Mouse (Mus musculus): ENCODE measurements at regions not wholly inside any gene's neighbourhood (a gene's known extent, or its start where the extent isn't known, plus 50 kb on each side); places are given as distances from the start of the nearest gene placed in this dataset.

DNA sequence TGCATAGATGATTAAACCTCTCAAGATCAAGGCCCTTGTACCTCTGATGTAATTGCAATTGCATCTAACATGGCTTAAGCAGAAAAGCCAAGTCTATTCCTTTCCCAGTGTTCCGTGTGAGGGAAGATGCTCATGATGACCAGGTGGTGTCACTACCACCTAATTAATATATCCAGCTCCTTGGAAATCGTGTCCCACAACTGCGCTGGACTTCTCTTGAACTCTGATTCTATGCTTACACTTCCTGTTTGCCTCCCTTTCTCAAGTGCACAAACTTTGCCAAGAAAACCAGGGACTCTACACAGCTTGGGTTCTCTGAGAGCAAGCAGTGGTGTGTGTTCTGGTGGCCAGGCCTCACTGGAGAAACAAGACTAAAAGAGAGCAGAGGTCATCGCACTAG, 58.0 kb upstream of the Slc1a1 start:
- H3K79me2 ChIP-seq (ENCODE audit: control insufficient read depth, insufficient read depth, low read length, poor library complexity): no peaks in the 10 kb centered on the region
- H3K27me3 ChIP-seq (ENCODE audit: control insufficient read depth in 1 of 2, insufficient read depth in 2 of 2, low read length in 2 of 2): no peaks in the 10 kb centered on the region; a peak in 1 of 4 replicates
- H3K36me3 ChIP-seq (ENCODE audit: control insufficient read depth in 1 of 2, insufficient read depth in 2 of 2, low read length in 2 of 2): no peaks in the 10 kb centered on the region
- H3K27ac ChIP-seq (ENCODE audit: control insufficient read depth, low read depth, low read length): no peak overlapping the region
- no peak for DNase-seq (ENCODE audit: low read depth, low spot score)
- TF ChIP-seq CTCF (IDR thresholded peaks at IDR 0.05 in 2 of 3, conservative IDR thresholded peaks at IDR 0.05 in 1 of 3; ENCODE audit: control insufficient read depth in 1 of 3, insufficient read depth in 1 of 3, low read depth in 2 of 3, low read length in 3 of 3, poor library complexity in 1 of 3, severe bottlenecking in 1 of 3) (0 out of 6 replicates have a peak, but pooled peaks of 1 of the 3 experiments have one; percentile 21), EP300 (IDR thresholded peaks at IDR 0.05; ENCODE audit: low read depth in 1 of 2, low read length in 2 of 2) (no peak), JUND (IDR thresholded peaks at IDR 0.05; ENCODE audit: low read depth, low read length) (no peak), RAD21 (IDR thresholded peaks at IDR 0.05; ENCODE audit: low read depth, low read length) (peak; percentile 34), MEF2A (IDR thresholded peaks at IDR 0.05; ENCODE audit: extremely low read depth, insufficient replicate concordance, low read depth, low read length, poor library complexity, severe bottlenecking) (no peak), BHLHE40 (IDR thresholded peaks at IDR 0.05; ENCODE audit: borderline replicate concordance, low read depth, low read length) (no peak), GABPA (IDR thresholded peaks at IDR 0.05; ENCODE audit: low read depth, low read length) (no peak), E2F4 (IDR thresholded peaks at IDR 0.05; ENCODE audit: borderline replicate concordance, low read depth, low read length) (no peak), MAFK (IDR thresholded peaks at IDR 0.05; ENCODE audit: borderline replicate concordance, low read depth, low read length) (no peak), SMC3 (IDR thresholded peaks at IDR 0.05; ENCODE audit: low read depth, low read length) (0 out of 2 replicates have a peak, but pooled peaks have one; percentile 19), CHD1 (IDR thresholded peaks at IDR 0.05; ENCODE audit: low read depth, low read length) (no peak), MYB (IDR thresholded peaks at IDR 0.05; ENCODE audit: low read depth, low read length) (no peak), SIN3A (IDR thresholded peaks at IDR 0.05; ENCODE audit: low read length) (no peak)
- no peak overlapping the region for H3K4me3 ChIP-seq (ENCODE audit: control insufficient read depth in 1 of 2, insufficient read depth in 1 of 2, low read depth in 2 of 2, low read length in 2 of 2)
- no peaks in the 10 kb centered on the region for H3K9me3 ChIP-seq (replicated peaks; ENCODE audit: insufficient read depth, low read length)
- no peaks in the 10 kb centered on the region for H3K4me1 ChIP-seq (ENCODE audit: control insufficient read depth in 1 of 2, insufficient read depth in 2 of 2, low read length in 2 of 2)
- H3K9ac ChIP-seq (ENCODE audit: control insufficient read depth, low read depth, low read length, poor library complexity, severe bottlenecking): no peak overlapping the region

DNA sequence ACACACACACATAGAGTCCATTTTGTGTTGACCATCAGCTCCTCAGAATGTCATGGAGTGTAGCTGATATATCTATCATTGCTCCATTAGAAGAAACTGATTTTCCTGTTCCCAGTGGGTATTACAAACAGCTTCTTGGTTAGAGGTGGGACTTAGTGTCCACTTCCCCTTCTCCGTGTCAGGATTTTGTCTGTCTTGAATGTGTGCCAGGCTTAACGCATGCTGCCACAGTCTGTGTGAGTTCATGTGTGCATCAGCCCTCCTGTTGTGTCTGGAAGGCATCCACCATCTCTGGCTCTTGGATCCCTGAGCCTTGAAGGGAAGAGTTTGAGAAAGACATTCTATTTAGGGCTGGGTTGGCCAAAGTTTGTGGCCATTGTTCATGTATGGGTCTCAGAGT, 57.2 kb upstream of the Slc1a1 start:
- Histone ChIP-seq H3K79me2 (ENCODE audit: control insufficient read depth, insufficient read depth, low read length, poor library complexity) (no peaks in the 10 kb centered on the region), H3K4me3 (ENCODE audit: control insufficient read depth in 1 of 2, insufficient read depth in 1 of 2, low read depth in 2 of 2, low read length in 2 of 2) (no peak overlapping the region), H3K9me3 (replicated peaks; ENCODE audit: insufficient read depth, low read length) (no peaks in the 10 kb centered on the region), H3K9ac (ENCODE audit: control insufficient read depth, low read depth, low read length, poor library complexity, severe bottlenecking) (no peak overlapping the region), H3K27me3 (ENCODE audit: control insufficient read depth in 1 of 2, insufficient read depth in 2 of 2, low read length in 2 of 2) (no peaks in the 10 kb centered on the region; a peak in 1 of 4 replicates), H3K36me3 (ENCODE audit: control insufficient read depth in 1 of 2, insufficient read depth in 2 of 2, low read length in 2 of 2) (no peaks in the 10 kb centered on the region), H3K4me1 (ENCODE audit: control insufficient read depth in 1 of 2, insufficient read depth in 2 of 2, low read length in 2 of 2) (no peaks in the 10 kb centered on the region), H3K27ac (ENCODE audit: control insufficient read depth, low read depth, low read length) (no peak overlapping the region)
- no peak for DNase-seq (ENCODE audit: low read depth, low spot score)
- no peak for TF ChIP-seq MAFK (IDR thresholded peaks at IDR 0.05; ENCODE audit: borderline replicate concordance, low read depth, low read length)
- TF ChIP-seq HCFC1 (IDR thresholded peaks at IDR 0.05; ENCODE audit: low read depth, low read length): no peak
- no peak for TF ChIP-seq MAX (IDR thresholded peaks at IDR 0.05; ENCODE audit: low read length)
- TF ChIP-seq SMC3 (IDR thresholded peaks at IDR 0.05; ENCODE audit: low read depth, low read length): no peak
- no peak for TF ChIP-seq UBTF (IDR thresholded peaks at IDR 0.05; ENCODE audit: borderline replicate concordance, insufficient read depth, low read depth, low read length)
- TF ChIP-seq POLR2AphosphoS5 (IDR thresholded peaks at IDR 0.05; ENCODE audit: borderline replicate concordance, low read depth, low read length): no peak
- TF ChIP-seq CTCF (IDR thresholded peaks at IDR 0.05 in 2 of 3, conservative IDR thresholded peaks at IDR 0.05 in 1 of 3; ENCODE audit: control insufficient read depth in 1 of 3, insufficient read depth in 1 of 3, low read depth in 2 of 3, low read length in 3 of 3, poor library complexity in 1 of 3, severe bottlenecking in 1 of 3): no peak
- no peak for TF ChIP-seq GATA1 (IDR thresholded peaks at IDR 0.05; ENCODE audit: low read depth, low read length)
- TF ChIP-seq MEF2A (IDR thresholded peaks at IDR 0.05; ENCODE audit: extremely low read depth, insufficient replicate concordance, low read depth, low read length, poor library complexity, severe bottlenecking): no peak
- TF ChIP-seq GABPA (IDR thresholded peaks at IDR 0.05; ENCODE audit: low read depth, low read length): no peak
- no peak for TF ChIP-seq EP300 (IDR thresholded peaks at IDR 0.05; ENCODE audit: low read depth in 1 of 2, low read length in 2 of 2)
- TF ChIP-seq CHD1 (IDR thresholded peaks at IDR 0.05; ENCODE audit: low read depth, low read length): no peak
- no peak for TF ChIP-seq RAD21 (IDR thresholded peaks at IDR 0.05; ENCODE audit: low read depth, low read length)
- no peak for TF ChIP-seq POLR2A (IDR thresholded peaks at IDR 0.05; ENCODE audit: control insufficient read depth in 1 of 2, insufficient read depth in 1 of 2, low read depth in 1 of 2, low read length in 2 of 2, poor library complexity in 1 of 2)
- TF ChIP-seq NRF1 (IDR thresholded peaks at IDR 0.05; ENCODE audit: insufficient read depth, low read depth, low read length, poor library complexity, severe bottlenecking): no peak
- no peak for TF ChIP-seq E2F4 (IDR thresholded peaks at IDR 0.05; ENCODE audit: borderline replicate concordance, low read depth, low read length)
- TF ChIP-seq TAL1 (IDR thresholded peaks at IDR 0.05; ENCODE audit: low read length): no peak
- no peak for TF ChIP-seq CHD2 (IDR thresholded peaks at IDR 0.05; ENCODE audit: low read length)
- TF ChIP-seq MYB (IDR thresholded peaks at IDR 0.05; ENCODE audit: low read depth, low read length): no peak

All from MEL (cell line).